Mouse (Mus musculus): ENCODE results near the gene Il12rb2. TPM values are rescaled to one million over a fixed set of nuclear protein-coding genes. Genes with fewer than 3 reads are reported as not detected.

The Il12rb2 gene
- polyA plus RNA-seq, 1 experiment: not detected

DNA sequence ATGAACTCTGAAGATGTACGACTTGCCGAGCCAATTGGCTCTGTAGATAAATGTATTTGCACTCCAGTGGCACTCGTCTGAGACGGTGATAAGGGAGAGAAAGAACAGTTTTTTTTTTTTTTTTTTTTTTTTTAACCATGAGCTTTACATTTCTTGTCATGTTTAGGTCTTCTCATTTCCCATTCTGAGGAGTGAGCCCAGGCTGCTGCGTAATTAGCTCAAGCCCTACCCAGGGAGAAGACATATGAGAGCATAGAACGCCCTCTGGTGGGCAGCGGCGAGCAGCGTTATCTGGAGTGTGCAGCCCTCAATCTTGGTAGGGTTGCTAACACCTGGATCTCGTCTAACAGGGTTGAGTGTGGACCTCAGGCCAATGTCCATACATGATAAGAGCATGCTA lies 57.5 kb downstream of the Il12rb2 start:
- TF ChIP-seq CEBPB (IDR thresholded peaks at IDR 0.05; ENCODE audit: low read depth) (no peak), USF1 (IDR thresholded peaks at IDR 0.05; ENCODE audit: low read depth) (no peak), CTCF (IDR thresholded peaks at IDR 0.05; ENCODE audit: control insufficient read depth, insufficient read depth, insufficient read length) (peak; percentile 40)
- Histone ChIP-seq H3ac (ENCODE audit: control insufficient read depth, insufficient read length, low read depth) (no peak overlapping the region), H3K79me2 (ENCODE audit: control insufficient read depth, insufficient read depth) (no peaks in the 10 kb centered on the region), H3K4me3 (ENCODE audit: insufficient read depth, poor library complexity, severe bottlenecking) (no peak overlapping the region), H3K79me3 (ENCODE audit: low read depth) (no peaks in the 10 kb centered on the region), H3K36me3 (ENCODE audit: control insufficient read depth, insufficient read depth) (no peaks in the 10 kb centered on the region), H3K27me3 (ENCODE audit: control insufficient read depth, insufficient read depth, insufficient read length) (no peaks in the 10 kb centered on the region)

DNA sequence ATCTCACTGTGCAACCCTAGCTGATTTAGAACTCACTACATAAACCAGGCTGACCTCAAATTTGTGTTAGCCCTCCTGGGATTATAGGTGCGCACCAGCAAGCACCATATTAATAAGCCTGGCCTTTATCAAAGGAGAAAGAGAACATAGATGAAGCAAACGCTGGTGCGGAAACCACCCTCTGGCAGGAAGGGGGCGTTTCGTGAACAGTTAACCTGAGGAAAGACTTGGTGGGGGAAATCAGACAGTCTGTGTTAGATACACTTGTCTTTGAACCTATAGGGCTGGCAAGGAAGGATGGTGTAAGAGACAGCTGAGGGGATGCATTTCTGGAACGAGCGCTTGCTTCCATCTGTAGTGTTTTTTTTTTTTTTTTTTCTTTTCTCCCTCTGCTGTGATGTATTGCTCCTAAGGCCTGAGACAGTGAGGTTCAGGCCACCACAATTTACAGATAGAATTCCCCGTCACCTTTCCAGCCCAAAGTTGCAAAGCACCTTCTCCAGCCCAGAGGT lies 58.1 kb downstream of the Il12rb2 start:
- Histone ChIP-seq H3K4me3 (ENCODE audit: insufficient read depth, poor library complexity, severe bottlenecking) (no peak overlapping the region), H3K79me2 (ENCODE audit: control insufficient read depth, insufficient read depth) (no peaks in the 10 kb centered on the region), H3K79me3 (ENCODE audit: low read depth) (no peaks in the 10 kb centered on the region), H3K27me3 (ENCODE audit: control insufficient read depth, insufficient read depth, insufficient read length) (no peaks in the 10 kb centered on the region), H3ac (ENCODE audit: control insufficient read depth, insufficient read length, low read depth) (no peak overlapping the region), H3K36me3 (ENCODE audit: control insufficient read depth, insufficient read depth) (no peaks in the 10 kb centered on the region)
- TF ChIP-seq FOSL1 (IDR thresholded peaks at IDR 0.05; ENCODE audit: insufficient read depth, low read length, poor library complexity, severe bottlenecking) (no peak), MYOG (IDR thresholded peaks at IDR 0.05; ENCODE audit: control insufficient read depth, extremely low read depth, insufficient read length) (no peak), CEBPB (IDR thresholded peaks at IDR 0.05; ENCODE audit: low read depth) (no peak), USF1 (IDR thresholded peaks at IDR 0.05; ENCODE audit: low read depth) (no peak), MAX (IDR thresholded peaks at IDR 0.05) (no peak), CTCF (IDR thresholded peaks at IDR 0.05; ENCODE audit: control insufficient read depth, insufficient read depth, insufficient read length) (no peak)

GRCm38 (mm10) chr6:67317068-67317467 lies 58.9 kb downstream of the Il12rb2 start:
- Histone ChIP-seq H3K36me3 (ENCODE audit: control insufficient read depth, insufficient read depth) (no peaks in the 10 kb centered on the region), H3K27me3 (ENCODE audit: control insufficient read depth, insufficient read depth, insufficient read length) (no peaks in the 10 kb centered on the region), H3K79me3 (ENCODE audit: low read depth) (no peaks in the 10 kb centered on the region), H3K4me3 (ENCODE audit: insufficient read depth, poor library complexity, severe bottlenecking) (no peak overlapping the region), H3K79me2 (ENCODE audit: control insufficient read depth, insufficient read depth) (no peaks in the 10 kb centered on the region), H3ac (ENCODE audit: control insufficient read depth, insufficient read length, low read depth) (no peak overlapping the region)
- TF ChIP-seq CEBPB (IDR thresholded peaks at IDR 0.05; ENCODE audit: low read depth): no peak
- no peak for TF ChIP-seq MAX (IDR thresholded peaks at IDR 0.05)
- no peak for TF ChIP-seq MYOD1 (IDR thresholded peaks at IDR 0.05; ENCODE audit: control insufficient read depth, insufficient read length, low read depth)
- TF ChIP-seq CTCF (IDR thresholded peaks at IDR 0.05; ENCODE audit: control insufficient read depth, insufficient read depth, insufficient read length): no peak
- TF ChIP-seq USF1 (IDR thresholded peaks at IDR 0.05; ENCODE audit: low read depth): no peak
- no peak for TF ChIP-seq FOSL1 (IDR thresholded peaks at IDR 0.05; ENCODE audit: insufficient read depth, low read length, poor library complexity, severe bottlenecking)
- TF ChIP-seq MYOG (IDR thresholded peaks at IDR 0.05; ENCODE audit: control insufficient read depth, extremely low read depth, insufficient read length): no peak

- no peak overlapping the region for H3K4me3 ChIP-seq (ENCODE audit: insufficient read depth, poor library complexity, severe bottlenecking)
- no peaks in the 10 kb centered on the region for H3K27me3 ChIP-seq (ENCODE audit: control insufficient read depth, insufficient read depth, insufficient read length)
- H3K79me2 ChIP-seq (ENCODE audit: control insufficient read depth, insufficient read depth): no peaks in the 10 kb centered on the region
- H3K79me3 ChIP-seq (ENCODE audit: low read depth): no peaks in the 10 kb centered on the region
- H3ac ChIP-seq (ENCODE audit: control insufficient read depth, insufficient read length, low read depth): no peak overlapping the region
- no peak for TF ChIP-seq MYOD1 (IDR thresholded peaks at IDR 0.05; ENCODE audit: control insufficient read depth, insufficient read length, low read depth)
- no peak for TF ChIP-seq FOSL1 (IDR thresholded peaks at IDR 0.05; ENCODE audit: insufficient read depth, low read length, poor library complexity, severe bottlenecking)
- no peak for TF ChIP-seq USF1 (IDR thresholded peaks at IDR 0.05; ENCODE audit: low read depth)
- TF ChIP-seq CTCF (IDR thresholded peaks at IDR 0.05; ENCODE audit: control insufficient read depth, insufficient read depth, insufficient read length): no peak
- no peak for TF ChIP-seq MAX (IDR thresholded peaks at IDR 0.05)
- no peak for TF ChIP-seq CEBPB (IDR thresholded peaks at IDR 0.05; ENCODE audit: low read depth)
- TF ChIP-seq MYOG (IDR thresholded peaks at IDR 0.05; ENCODE audit: control insufficient read depth, extremely low read depth, insufficient read length): no peak
- no peaks in the 10 kb centered on the region for H3K36me3 ChIP-seq (ENCODE audit: control insufficient read depth, insufficient read depth)
Observed at GRCm38 (mm10) chr6:67314697-67315096, 61.3 kb downstream of the Il12rb2 start.

GRCm38 (mm10) chr6:67309752-67310151 lies 66.2 kb downstream of the Il12rb2 start:
- Histone ChIP-seq H3K4me3 (ENCODE audit: insufficient read depth, poor library complexity, severe bottlenecking) (no peak overlapping the region), H3ac (ENCODE audit: control insufficient read depth, insufficient read length, low read depth) (no peak overlapping the region), H3K79me3 (ENCODE audit: low read depth) (no peaks in the 10 kb centered on the region), H3K79me2 (ENCODE audit: control insufficient read depth, insufficient read depth) (no peaks in the 10 kb centered on the region), H3K27me3 (ENCODE audit: control insufficient read depth, insufficient read depth, insufficient read length) (no peaks in the 10 kb centered on the region), H3K36me3 (ENCODE audit: control insufficient read depth, insufficient read depth) (no peaks in the 10 kb centered on the region)
- TF ChIP-seq FOSL1 (IDR thresholded peaks at IDR 0.05; ENCODE audit: insufficient read depth, low read length, poor library complexity, severe bottlenecking) (no peak), MAX (IDR thresholded peaks at IDR 0.05) (no peak), CTCF (IDR thresholded peaks at IDR 0.05; ENCODE audit: control insufficient read depth, insufficient read depth, insufficient read length) (no peak), USF1 (IDR thresholded peaks at IDR 0.05; ENCODE audit: low read depth) (no peak), MYOD1 (IDR thresholded peaks at IDR 0.05; ENCODE audit: control insufficient read depth, insufficient read length, low read depth) (no peak), CEBPB (IDR thresholded peaks at IDR 0.05; ENCODE audit: low read depth) (no peak), MYOG (IDR thresholded peaks at IDR 0.05; ENCODE audit: control insufficient read depth, extremely low read depth, insufficient read length) (no peak)

DNA sequence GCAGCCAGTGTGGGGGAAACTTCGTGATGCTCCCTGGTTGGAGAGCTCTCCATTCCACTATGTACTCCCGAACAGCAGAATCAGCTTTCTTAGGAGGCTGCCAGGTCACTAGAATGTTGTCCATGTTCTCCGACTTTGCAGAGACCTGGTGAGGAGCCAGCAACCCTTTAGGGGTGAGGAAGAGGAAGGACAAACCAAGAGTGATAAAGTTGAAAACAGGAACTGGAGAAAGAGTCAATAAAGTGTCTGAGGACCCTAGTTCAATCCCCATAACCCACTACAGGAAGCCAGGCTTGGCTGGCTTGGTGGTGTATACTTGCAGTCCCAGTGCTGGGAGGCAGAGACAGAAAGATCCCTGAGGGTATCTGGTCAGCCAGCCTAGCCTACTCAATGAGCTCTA lies 67.0 kb downstream of the Il12rb2 start:
- Histone ChIP-seq H3K36me3 (ENCODE audit: control insufficient read depth, insufficient read depth) (no peaks in the 10 kb centered on the region), H3K27me3 (ENCODE audit: control insufficient read depth, insufficient read depth, insufficient read length) (no peaks in the 10 kb centered on the region), H3K4me3 (ENCODE audit: insufficient read depth, poor library complexity, severe bottlenecking) (no peak overlapping the region), H3K79me3 (ENCODE audit: low read depth) (no peaks in the 10 kb centered on the region), H3K79me2 (ENCODE audit: control insufficient read depth, insufficient read depth) (no peaks in the 10 kb centered on the region), H3ac (ENCODE audit: control insufficient read depth, insufficient read length, low read depth) (no peak overlapping the region)
- TF ChIP-seq USF1 (IDR thresholded peaks at IDR 0.05; ENCODE audit: low read depth) (no peak), CTCF (IDR thresholded peaks at IDR 0.05; ENCODE audit: control insufficient read depth, insufficient read depth, insufficient read length) (no peak), MAX (IDR thresholded peaks at IDR 0.05) (no peak), CEBPB (IDR thresholded peaks at IDR 0.05; ENCODE audit: low read depth) (no peak), MYOD1 (IDR thresholded peaks at IDR 0.05; ENCODE audit: control insufficient read depth, insufficient read length, low read depth) (no peak), MYOG (IDR thresholded peaks at IDR 0.05; ENCODE audit: control insufficient read depth, extremely low read depth, insufficient read length) (no peak), FOSL1 (IDR thresholded peaks at IDR 0.05; ENCODE audit: insufficient read depth, low read length, poor library complexity, severe bottlenecking) (no peak)
